Mouse (Mus musculus) bone marrow, adult 2 months (tissue): Measurements from ENCODE around the gene Sdk1.

Experiments used
- CTCF ChIP-seq: fragments of 200-500 bp; IDR thresholded peaks from 2 replicates; pipeline ENCODE4 v1.5.1; 2011; ENCODE audit warnings: low read length, control low read depth; ENCODE audit not compliant: control insufficient read depth, insufficient read depth
- POLR2A ChIP-seq: fragments of 200-500 bp; IDR thresholded peaks from 2 replicates; pipeline ENCODE4 v1.6.1; 2011; ENCODE audit warnings: low read depth, mild to moderate bottlenecking, control low read depth, low read length, borderline replicate concordance; ENCODE audit not compliant: control insufficient read depth

DNA sequence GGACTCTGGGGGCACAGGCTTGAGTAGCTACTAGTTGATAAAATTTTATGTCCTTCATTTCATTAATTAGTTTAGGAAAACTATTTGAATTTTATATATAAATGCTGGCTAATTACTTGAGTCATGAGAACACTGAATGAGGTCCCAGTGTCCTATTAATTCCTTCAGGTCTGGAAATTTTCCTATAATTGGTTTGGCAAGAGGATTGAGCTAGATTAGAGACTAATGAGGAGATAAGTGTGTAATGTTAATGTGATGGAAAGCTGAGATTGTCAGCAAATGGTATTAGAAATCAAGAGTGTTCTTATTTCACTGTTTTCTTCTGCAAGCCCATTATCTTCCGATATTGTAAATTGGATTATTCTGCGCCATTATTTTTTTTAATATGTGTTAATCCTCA lies 192.0 kb downstream of the Sdk1 start:
- TF ChIP-seq CTCF (no peak), POLR2A (no peak)
